Mouse (Mus musculus): Measurements from ENCODE around the gene Vmn1r55. TPM values are rescaled to one million over a fixed set of nuclear protein-coding genes. Genes with fewer than 3 reads are reported as not detected.

Gene Vmn1r55
- polyA plus RNA-seq, 1 experiment from 2014 or later, result not detected

GRCm38 (mm10) chr7:5098769-5099168, 50.7 kb downstream of the Vmn1r55 start:
- Histone ChIP-seq H3K36me3 (peaks cover 56% of the 10 kb centered on the region), H3K27ac (no peak overlapping the region), H3K4me3 (replicated peaks) (no peak overlapping the region), H3K9me3 (no peaks in the 10 kb centered on the region), H3K4me1 (replicated peaks) (no peaks in the 10 kb centered on the region), H3K27me3 (no peaks in the 10 kb centered on the region), H3K9ac (replicated peaks) (no peak overlapping the region), H3K4me2 (no peak overlapping the region)
- 94% methylated on average over 5 of the region's 5 CpGs for WGBS
- no peak for ATAC-seq (ENCODE audit: insufficient number of reproducible peaks, insufficient read depth, low FRiP score, low TSS enrichment, low read depth)

GRCm38 (mm10) chr7:5092831-5093510, 56.5 kb downstream of the Vmn1r55 start:
- H3K36me3 ChIP-seq, result peaks cover 96% of the 10 kb centered on the region
- H3K9me3 ChIP-seq, result no peaks in the 10 kb centered on the region
- H3K4me2 ChIP-seq, result no peak overlapping the region
- WGBS, result 85% methylated on average over 21 of the region's 21 CpGs
- H3K27me3 ChIP-seq, result no peaks in the 10 kb centered on the region
- H3K9ac ChIP-seq (replicated peaks), result no peak overlapping the region
- H3K27ac ChIP-seq, result no peak overlapping the region
- no peaks in the 10 kb centered on the region for H3K4me1 ChIP-seq (replicated peaks)
- no peak for ATAC-seq (ENCODE audit: insufficient number of reproducible peaks, insufficient read depth, low FRiP score, low TSS enrichment, low read depth)
- H3K4me3 ChIP-seq (replicated peaks), result no peak overlapping the region

- no peak overlapping the region for H3K4me2 ChIP-seq
- no peak for ATAC-seq (ENCODE audit: insufficient number of reproducible peaks, insufficient read depth, low FRiP score, low TSS enrichment, low read depth)
- H3K27me3 ChIP-seq, result no peaks in the 10 kb centered on the region
- H3K36me3 ChIP-seq, result peaks cover 96% of the 10 kb centered on the region
- H3K4me1 ChIP-seq (replicated peaks), result 0 out of 2 replicates have a peak, but pooled peaks cover 4% of the 10 kb centered on the region
- no peak overlapping the region for H3K4me3 ChIP-seq (replicated peaks)
- H3K27ac ChIP-seq, result no peak overlapping the region
- 84% methylated on average over 6 of the region's 6 CpGs for WGBS
- H3K9ac ChIP-seq (replicated peaks), result no peak overlapping the region
- H3K9me3 ChIP-seq, result no peaks in the 10 kb centered on the region
These were observed 57.1 kb downstream of the Vmn1r55 start for GRCm38 (mm10) chr7:5092381-5092780.

- Histone ChIP-seq H3K9me3 (no peaks in the 10 kb centered on the region), H3K27ac (no peak overlapping the region), H3K4me1 (replicated peaks) (peaks cover 12% of the 10 kb centered on the region), H3K9ac (replicated peaks) (no peak overlapping the region), H3K27me3 (no peaks in the 10 kb centered on the region), H3K4me2 (no peak overlapping the region), H3K36me3 (peaks cover 93% of the 10 kb centered on the region), H3K4me3 (replicated peaks) (no peak overlapping the region)
- no peak for ATAC-seq (ENCODE audit: insufficient number of reproducible peaks, insufficient read depth, low FRiP score, low TSS enrichment, low read depth)
- 92% methylated on average over 15 of the region's 15 CpGs for WGBS
These were observed 58.3 kb downstream of the Vmn1r55 start for GRCm38 (mm10) chr7:5091008-5091728.

GRCm38 (mm10) chr7:5089853-5090252, 59.6 kb downstream of the Vmn1r55 start:
- no peak overlapping the region for H3K9ac ChIP-seq (replicated peaks)
- no peaks in the 10 kb centered on the region for H3K9me3 ChIP-seq
- ATAC-seq (ENCODE audit: insufficient number of reproducible peaks, insufficient read depth, low FRiP score, low TSS enrichment, low read depth), result no peak
- no peak overlapping the region for H3K4me2 ChIP-seq
- no peak overlapping the region for H3K27ac ChIP-seq
- H3K4me1 ChIP-seq (replicated peaks), result peaks cover 15% of the 10 kb centered on the region
- no peak overlapping the region for H3K4me3 ChIP-seq (replicated peaks)
- H3K36me3 ChIP-seq, result peaks cover 91% of the 10 kb centered on the region
- 97% methylated on average over 15 of the region's 15 CpGs for WGBS
- H3K27me3 ChIP-seq, result no peaks in the 10 kb centered on the region

GRCm38 (mm10) chr7:5087886-5088285, 61.6 kb downstream of the Vmn1r55 start:
- 86% methylated on average over 4 of the region's 4 CpGs for WGBS
- Histone ChIP-seq H3K4me3 (replicated peaks) (no peak overlapping the region), H3K27me3 (no peaks in the 10 kb centered on the region), H3K4me1 (replicated peaks) (peaks cover 15% of the 10 kb centered on the region), H3K9ac (replicated peaks) (no peak overlapping the region), H3K27ac (no peak overlapping the region), H3K9me3 (no peaks in the 10 kb centered on the region), H3K4me2 (no peak overlapping the region), H3K36me3 (peaks cover 90% of the 10 kb centered on the region)
- no peak for ATAC-seq (ENCODE audit: insufficient number of reproducible peaks, insufficient read depth, low FRiP score, low TSS enrichment, low read depth)

GRCm38 (mm10) chr7:5086921-5087440, 62.5 kb downstream of the Vmn1r55 start:
- H3K9ac ChIP-seq (replicated peaks), result no peak overlapping the region
- no peaks in the 10 kb centered on the region for H3K9me3 ChIP-seq
- H3K4me1 ChIP-seq (replicated peaks), result peaks cover 17% of the 10 kb centered on the region
- no peak overlapping the region for H3K4me3 ChIP-seq (replicated peaks)
- H3K27ac ChIP-seq, result no peak overlapping the region
- H3K4me2 ChIP-seq, result no peak overlapping the region
- WGBS, result 25% methylated on average over 5 of the region's 5 CpGs
- H3K36me3 ChIP-seq, result peaks cover 84% of the 10 kb centered on the region
- H3K27me3 ChIP-seq, result no peaks in the 10 kb centered on the region
- no peak for ATAC-seq (ENCODE audit: insufficient number of reproducible peaks, insufficient read depth, low FRiP score, low TSS enrichment, low read depth)

- no peak; the same call in 1 of the 2 replicates for ATAC-seq (ENCODE audit: insufficient number of reproducible peaks, insufficient read depth, low FRiP score, low TSS enrichment, low read depth)
- WGBS, result 100% methylated on average over 1 of the region's 1 CpGs
These were observed 64.0 kb downstream of the Vmn1r55 start for GRCm38 (mm10) chr7:5085512-5085911.

DNA sequence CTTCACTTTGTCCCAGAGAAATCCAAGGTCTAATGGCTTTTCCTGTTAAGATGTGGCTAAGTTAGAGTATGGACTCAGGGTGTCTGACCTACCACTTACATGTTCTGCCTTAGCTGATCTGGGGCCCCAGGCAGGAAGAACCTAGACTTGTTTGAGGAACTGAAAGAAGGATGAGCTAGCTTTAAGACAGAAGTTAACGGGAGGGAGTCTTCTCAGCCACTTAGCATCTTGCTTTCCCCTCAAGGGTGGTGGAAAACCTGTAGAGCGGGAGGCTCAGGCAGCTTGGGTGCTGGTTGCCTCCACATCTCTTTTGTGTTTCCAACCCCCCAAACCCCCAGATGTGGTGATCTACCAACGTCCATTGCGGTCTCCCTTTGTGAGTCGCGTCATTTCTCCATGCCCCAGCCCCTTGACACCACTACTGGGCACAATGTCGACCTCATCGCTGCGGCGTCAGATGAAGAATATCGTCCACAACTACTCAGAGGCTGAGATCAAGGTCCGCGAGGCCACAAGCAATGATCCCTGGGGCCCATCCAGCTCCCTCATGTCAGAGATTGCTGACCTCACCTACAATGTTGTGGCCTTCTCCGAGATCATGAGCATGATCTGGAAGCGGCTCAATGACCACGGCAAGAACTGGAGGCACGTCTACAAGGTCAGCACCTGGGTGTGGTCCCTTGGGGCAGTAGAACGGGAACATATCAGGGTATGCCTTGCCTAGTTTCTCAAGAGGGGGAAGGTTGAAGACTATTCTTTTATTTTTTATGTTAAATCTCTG, 66.0 kb downstream of the Vmn1r55 start:
- no peaks in the 10 kb centered on the region for H3K27me3 ChIP-seq
- H3K9ac ChIP-seq (replicated peaks), result no peak overlapping the region
- no peak overlapping the region for H3K4me2 ChIP-seq
- H3K4me1 ChIP-seq (replicated peaks), result peaks cover 29% of the 10 kb centered on the region
- no peak overlapping the region for H3K27ac ChIP-seq
- ATAC-seq (ENCODE audit: insufficient number of reproducible peaks, insufficient read depth, low FRiP score, low TSS enrichment, low read depth), result no peak
- no peaks in the 10 kb centered on the region for H3K9me3 ChIP-seq
- WGBS, result 92% methylated on average over 18 of the region's 18 CpGs
- H3K36me3 ChIP-seq, result peaks cover 62% of the 10 kb centered on the region
- H3K4me3 ChIP-seq (replicated peaks), result no peak overlapping the region

More at GRCm38 (mm10) chr7:5085512-5085911, 64.0 kb downstream of the Vmn1r55 start:
- Histone ChIP-seq H3K4me1 (replicated peaks) (peaks cover 29% of the 10 kb centered on the region), H3K9ac (replicated peaks) (no peak overlapping the region), H3K36me3 (peaks cover 71% of the 10 kb centered on the region), H3K27ac (no peak overlapping the region), H3K4me2 (no peak overlapping the region), H3K9me3 (no peaks in the 10 kb centered on the region), H3K27me3 (no peaks in the 10 kb centered on the region), H3K4me3 (replicated peaks) (no peak overlapping the region)

DNA sequence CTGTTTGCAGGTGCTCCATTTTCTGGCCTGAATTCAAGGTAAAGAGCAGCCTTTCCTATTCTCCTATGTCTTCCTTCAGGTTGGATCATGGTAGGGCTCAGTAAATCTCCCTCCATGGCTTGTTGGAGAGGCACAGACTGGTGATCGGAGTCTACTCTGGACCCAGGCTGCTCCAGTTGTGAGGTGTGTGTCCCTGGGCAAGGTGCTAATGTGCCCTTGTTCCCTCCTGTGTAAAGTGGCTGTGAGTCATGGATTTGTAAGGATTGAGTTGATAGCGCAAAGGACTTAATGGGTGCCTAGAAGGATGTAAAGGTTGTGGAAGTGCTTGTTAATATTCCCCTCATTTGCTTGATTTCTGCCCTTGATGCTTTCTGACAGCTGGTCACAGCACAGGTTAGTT, 67.5 kb downstream of the Vmn1r55 start:
- peaks cover 63% of the 10 kb centered on the region for H3K36me3 ChIP-seq
- no peak overlapping the region for H3K9ac ChIP-seq (replicated peaks)

DNA sequence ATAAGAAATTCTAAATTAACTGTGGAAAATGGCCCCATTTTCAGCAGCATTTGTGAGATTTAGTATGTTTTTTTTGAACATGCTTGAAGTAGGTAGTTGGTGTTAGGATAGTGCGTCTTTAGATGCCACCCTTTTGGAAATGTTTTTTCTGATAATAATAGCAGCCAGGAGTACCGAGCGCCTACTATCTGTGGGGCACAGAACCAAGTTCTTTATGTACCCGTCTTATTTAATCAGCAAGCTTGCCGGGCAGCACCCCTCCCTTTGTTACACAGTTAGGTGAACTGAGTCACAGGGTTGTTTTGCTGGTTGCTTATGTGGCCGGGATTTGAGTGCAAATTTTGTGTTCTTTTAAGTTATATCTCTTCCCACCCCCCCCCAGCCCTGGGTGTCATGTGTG, 68.2 kb downstream of the Vmn1r55 start:
- no peak for ATAC-seq (ENCODE audit: insufficient number of reproducible peaks, insufficient read depth, low FRiP score, low TSS enrichment, low read depth)
- Histone ChIP-seq H3K36me3 (peaks cover 65% of the 10 kb centered on the region), H3K27me3 (no peaks in the 10 kb centered on the region), H3K9ac (replicated peaks) (peak overlapping the region; percentile 98), H3K27ac (no peak overlapping the region), H3K4me1 (replicated peaks) (peaks cover 18% of the 10 kb centered on the region), H3K9me3 (no peaks in the 10 kb centered on the region), H3K4me2 (peak overlapping the region; percentile 69), H3K4me3 (replicated peaks) (peak overlapping the region; percentile 98)
- WGBS, result 74% methylated on average over 6 of the region's 6 CpGs

More for the DNA sequence above, 67.5 kb downstream of the Vmn1r55 start:
- Histone ChIP-seq H3K27me3 (no peaks in the 10 kb centered on the region), H3K27ac (no peak overlapping the region), H3K4me2 (peak overlapping the region; percentile 69; the same call in 1 of the 2 replicates), H3K9me3 (no peaks in the 10 kb centered on the region), H3K4me3 (replicated peaks) (no peak overlapping the region), H3K4me1 (replicated peaks) (peaks cover 21% of the 10 kb centered on the region)
- 97% methylated on average over 2 of the region's 2 CpGs for WGBS
- no peak for ATAC-seq (ENCODE audit: insufficient number of reproducible peaks, insufficient read depth, low FRiP score, low TSS enrichment, low read depth)
